Mouse (Mus musculus): Measurements from ENCODE around the gene Gpr33. TPM values are rescaled to one million over a fixed set of nuclear protein-coding genes. Genes with fewer than 3 reads are reported as not detected.

The Gpr33 gene
- total and polyA plus RNA-seq, 2 experiments: not detected

DNA sequence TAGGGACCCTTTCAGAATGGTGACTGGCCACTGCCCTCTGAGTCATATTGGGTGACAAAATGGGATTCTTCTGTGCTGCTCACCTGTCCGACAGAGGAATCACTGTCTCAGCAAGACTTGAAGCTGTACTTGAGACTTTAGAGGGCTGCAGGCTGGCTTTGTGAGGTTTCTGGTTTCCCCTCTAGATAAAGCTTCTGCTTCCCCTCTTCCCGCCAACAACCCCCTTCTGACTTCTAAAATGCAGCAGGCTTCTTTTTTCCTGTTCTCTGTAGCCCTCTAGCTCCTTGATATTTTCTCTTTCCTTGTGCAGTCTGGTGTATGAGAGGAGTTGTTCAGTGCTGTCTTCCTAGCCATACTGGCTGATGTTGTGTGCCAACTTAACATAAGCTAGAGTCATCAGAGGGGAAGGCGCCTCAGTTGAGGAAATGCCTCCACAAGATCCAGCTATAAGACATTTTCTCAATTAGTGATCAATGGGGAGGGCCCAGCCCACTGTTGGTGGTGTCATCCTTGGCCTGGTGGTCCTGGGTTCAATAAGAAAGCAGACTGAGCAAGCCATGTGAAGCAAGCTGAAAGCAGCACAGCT lies 42.6 kb downstream of the Gpr33 start:
- DNase-seq (ENCODE audit: extremely low read depth, low read depth, low spot score): no peak
- Histone ChIP-seq H3K27me3 (ENCODE audit: control insufficient read depth, insufficient read depth, low read length) (no peaks in the 10 kb centered on the region), H3K27ac (replicated peaks; ENCODE audit: insufficient read depth, low read depth, low read length) (no peak overlapping the region), H3K4me3 (ENCODE audit: insufficient read depth, low read depth, low read length) (no peak overlapping the region), H3K36me3 (ENCODE audit: control insufficient read depth, insufficient read depth, low read length) (peaks cover 3% of the 10 kb centered on the region; the same call in 1 of the 2 replicates), H3K4me1 (ENCODE audit: control insufficient read depth, insufficient read depth, low read length) (no peaks in the 10 kb centered on the region), H3K9ac (ENCODE audit: low read depth, low read length) (no peak overlapping the region), H3K79me2 (ENCODE audit: control insufficient read depth, insufficient read depth, low read length) (no peaks in the 10 kb centered on the region)
- WGBS: 92% methylated on average over 3 of the region's 3 CpGs
- TF ChIP-seq POLR2A (IDR thresholded peaks at IDR 0.05; ENCODE audit: extremely low read depth, insufficient read depth, low read length) (no peak), CTCF (IDR thresholded peaks at IDR 0.05; ENCODE audit: low read depth, low read length) (no peak)

DNA sequence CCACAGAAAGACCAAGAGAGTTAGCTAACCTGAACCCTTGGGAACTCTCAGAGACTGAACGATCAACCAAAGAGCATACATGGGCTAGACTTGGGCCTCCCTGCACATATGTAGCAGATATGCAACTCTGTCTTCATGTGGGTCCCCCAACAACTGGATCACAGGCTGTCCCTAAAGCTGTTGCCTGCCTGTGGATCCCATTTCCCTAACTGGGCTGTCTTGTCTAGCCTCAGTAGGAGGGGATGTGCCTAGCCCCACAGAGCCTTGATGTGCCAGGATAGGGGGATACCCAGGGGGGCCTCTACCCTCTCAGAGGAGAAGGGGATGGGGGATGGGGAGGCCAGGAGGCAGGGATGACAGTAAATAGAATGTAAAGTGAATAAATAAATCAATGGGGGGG lies 44.2 kb downstream of the Gpr33 start:
- no peaks in the 10 kb centered on the region for H3K27me3 ChIP-seq (ENCODE audit: control insufficient read depth, insufficient read depth, low read length)
- no peaks in the 10 kb centered on the region for H3K79me2 ChIP-seq (ENCODE audit: control insufficient read depth, insufficient read depth, low read length)
- H3K36me3 ChIP-seq (ENCODE audit: control insufficient read depth, insufficient read depth, low read length): peaks cover 3% of the 10 kb centered on the region; the same call in 1 of the 2 replicates
- H3K27ac ChIP-seq (replicated peaks; ENCODE audit: insufficient read depth, low read depth, low read length): no peak overlapping the region
- no peak overlapping the region for H3K4me3 ChIP-seq (ENCODE audit: insufficient read depth, low read depth, low read length)
- H3K4me1 ChIP-seq (ENCODE audit: control insufficient read depth, insufficient read depth, low read length): no peaks in the 10 kb centered on the region
- DNase-seq (ENCODE audit: extremely low read depth, low read depth, low spot score): no peak
- TF ChIP-seq POLR2A (IDR thresholded peaks at IDR 0.05; ENCODE audit: extremely low read depth, insufficient read depth, low read length) (no peak), CTCF (IDR thresholded peaks at IDR 0.05; ENCODE audit: low read depth, low read length) (no peak)
- 84% methylated on average over 1 of the region's 1 CpGs for WGBS
- H3K9ac ChIP-seq (ENCODE audit: low read depth, low read length): no peak overlapping the region

DNA sequence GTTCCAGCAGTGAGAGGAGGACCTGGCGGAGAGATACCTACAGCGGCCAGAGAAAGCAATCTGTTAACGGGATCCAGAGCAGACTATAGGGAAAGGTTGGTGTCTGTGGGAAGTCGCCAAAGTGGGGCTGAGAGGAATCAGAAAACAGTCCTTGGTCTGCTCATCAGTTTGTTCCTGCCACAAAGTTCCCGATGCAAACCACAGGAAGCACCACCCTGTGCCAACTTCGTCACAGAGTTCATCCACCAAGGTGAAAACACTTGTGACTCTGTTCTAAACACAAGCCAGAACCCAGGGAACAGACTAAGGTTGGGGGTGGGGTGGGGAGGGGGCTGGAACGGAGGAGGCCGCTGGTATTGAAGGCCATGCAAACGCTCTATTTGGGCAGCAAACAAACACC lies 51.3 kb downstream of the Gpr33 start:
- no peaks in the 10 kb centered on the region for H3K36me3 ChIP-seq (ENCODE audit: control insufficient read depth, insufficient read depth, low read length)
- TF ChIP-seq CTCF (IDR thresholded peaks at IDR 0.05; ENCODE audit: low read depth, low read length) (no peak), POLR2A (IDR thresholded peaks at IDR 0.05; ENCODE audit: extremely low read depth, insufficient read depth, low read length) (no peak)

DNA sequence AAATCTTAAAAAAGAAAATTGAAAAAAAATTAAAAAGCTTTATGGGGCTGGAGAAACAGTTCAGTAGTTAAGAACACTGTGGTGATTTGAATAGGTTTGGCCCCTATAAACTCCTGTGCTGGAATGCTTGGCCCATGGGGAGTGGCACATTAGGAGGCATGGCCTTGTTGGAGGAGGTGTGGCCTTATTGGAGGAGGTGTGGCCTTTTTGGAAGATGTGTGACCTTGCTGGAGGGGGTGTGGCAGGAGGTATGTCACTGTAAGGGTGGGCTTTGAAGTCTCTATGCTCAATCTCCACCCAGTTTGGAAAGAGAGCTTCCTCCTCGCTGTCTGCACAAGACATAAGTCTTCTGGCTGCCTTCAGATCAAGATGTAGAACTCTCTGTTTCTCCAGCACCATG lies 53.5 kb downstream of the Gpr33 start:
- TF ChIP-seq POLR2A (IDR thresholded peaks at IDR 0.05; ENCODE audit: extremely low read depth, insufficient read depth, low read length): no peak
- TF ChIP-seq CTCF (IDR thresholded peaks at IDR 0.05; ENCODE audit: low read depth, low read length): no peak
- Histone ChIP-seq H3K9ac (ENCODE audit: low read depth, low read length) (no peak overlapping the region), H3K79me2 (ENCODE audit: control insufficient read depth, insufficient read depth, low read length) (no peaks in the 10 kb centered on the region), H3K27me3 (ENCODE audit: control insufficient read depth, insufficient read depth, low read length) (no peaks in the 10 kb centered on the region), H3K4me3 (ENCODE audit: insufficient read depth, low read depth, low read length) (no peak overlapping the region), H3K27ac (replicated peaks; ENCODE audit: insufficient read depth, low read depth, low read length) (no peak overlapping the region), H3K36me3 (ENCODE audit: control insufficient read depth, insufficient read depth, low read length) (no peaks in the 10 kb centered on the region), H3K4me1 (ENCODE audit: control insufficient read depth, insufficient read depth, low read length) (no peaks in the 10 kb centered on the region)
- no peak for DNase-seq (ENCODE audit: extremely low read depth, low read depth, low spot score)
- 100% methylated on average over 1 of the region's 1 CpGs for WGBS

More for the DNA sequence above, 51.3 kb downstream of the Gpr33 start:
- no peak for DNase-seq (ENCODE audit: extremely low read depth, low read depth, low spot score)
- Histone ChIP-seq H3K79me2 (ENCODE audit: control insufficient read depth, insufficient read depth, low read length) (no peaks in the 10 kb centered on the region), H3K4me1 (ENCODE audit: control insufficient read depth, insufficient read depth, low read length) (no peaks in the 10 kb centered on the region), H3K4me3 (ENCODE audit: insufficient read depth, low read depth, low read length) (no peak overlapping the region), H3K27me3 (ENCODE audit: control insufficient read depth, insufficient read depth, low read length) (no peaks in the 10 kb centered on the region), H3K9ac (ENCODE audit: low read depth, low read length) (no peak overlapping the region), H3K27ac (replicated peaks; ENCODE audit: insufficient read depth, low read depth, low read length) (no peak overlapping the region)
- WGBS: 54% methylated on average over 9 of the region's 9 CpGs

Other genes starting within 250 kb of the Gpr33 start
- 96.1 and 102 TPM in 2 replicates for gene Hectd1, start 198.5 kb downstream of the Gpr33 start, total RNA-seq (2014; rRNA removed)
- 12.1 and 15.1 TPM in 2 replicates for gene Hectd1, start 198.5 kb downstream of the Gpr33 start, polyA plus RNA-seq (2012; rRNA removed)
- 8.1 and 10.3 TPM in 2 replicates for gene Heatr5a, start 56.7 kb downstream of the Gpr33 start, total RNA-seq (2014; rRNA removed)
- 9.1 and 9.6 TPM in 2 replicates for gene Heatr5a, start 56.7 kb downstream of the Gpr33 start, polyA plus RNA-seq (2012; rRNA removed)
- gene Dtd2, start 21.6 kb downstream of the Gpr33 start, total RNA-seq (2014; rRNA removed): 13.6 and 14.8 TPM in 2 replicates
- 10.8 and 12.6 TPM in 2 replicates for gene Dtd2, start 21.6 kb downstream of the Gpr33 start, polyA plus RNA-seq (2012; rRNA removed)
- gene Nubpl, start 69.7 kb upstream of the Gpr33 start, total RNA-seq (2014; rRNA removed): 5.6 and 8.2 TPM in 2 replicates
- 5.6 and 7.7 TPM in 2 replicates for gene Nubpl, start 69.7 kb upstream of the Gpr33 start, polyA plus RNA-seq (2012; rRNA removed)

Measured in liver, adult 2 months (tissue).